Mouse (Mus musculus) spleen, postnatal 10 days (tissue): ENCODE measurements around the gene Gm20388.

ENCODE experiments used
- DNase-seq, 2 experiments: peaks; one replicate each; pipeline ENCODE4 v3.0.0; 2021 to 2022; ENCODE audit warnings: low spot score in 2 of 2

Gm20388 gene

DNA sequence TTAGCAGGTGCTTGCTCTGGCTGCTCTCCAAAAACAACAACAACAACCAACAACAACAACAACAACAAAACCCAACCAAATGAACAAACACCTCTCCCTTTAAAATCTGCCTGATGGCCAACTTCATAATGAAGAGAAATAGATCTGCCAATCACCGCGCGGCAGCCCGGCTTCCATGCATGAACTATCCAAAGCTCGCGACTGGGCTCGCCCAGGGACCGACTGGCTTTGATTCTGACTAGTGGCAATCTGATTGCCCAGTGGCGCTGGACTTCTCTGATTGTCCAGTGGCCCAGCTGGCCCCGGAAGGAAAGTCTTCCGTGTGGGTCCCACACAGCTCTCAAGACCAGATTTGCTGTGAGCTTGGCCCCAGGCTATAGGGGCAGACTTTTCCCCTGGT, 825.8 kb downstream of the Gm20388 start:
- no peak for DNase-seq

DNA sequence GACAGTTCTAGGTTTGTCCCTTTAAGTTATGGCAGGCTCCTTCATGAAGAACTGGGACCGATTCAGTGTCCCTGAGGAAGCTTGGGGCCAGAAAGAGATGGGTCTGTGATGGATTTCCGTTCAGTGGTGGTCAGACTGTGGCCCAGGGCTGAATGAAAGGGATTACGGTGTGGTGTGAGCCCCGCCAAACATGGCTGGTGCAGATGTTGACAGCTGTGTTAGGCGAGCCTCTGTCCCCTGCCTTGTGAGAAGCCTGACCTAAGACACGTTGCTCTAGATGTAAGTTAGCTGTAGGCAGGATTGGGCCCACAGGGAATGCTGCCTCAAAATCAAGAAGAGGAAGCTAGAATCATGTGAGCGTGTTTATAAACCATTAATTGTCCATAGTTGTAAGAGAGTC, 826.5 kb downstream of the Gm20388 start:
- DNase-seq: no peak

DNA sequence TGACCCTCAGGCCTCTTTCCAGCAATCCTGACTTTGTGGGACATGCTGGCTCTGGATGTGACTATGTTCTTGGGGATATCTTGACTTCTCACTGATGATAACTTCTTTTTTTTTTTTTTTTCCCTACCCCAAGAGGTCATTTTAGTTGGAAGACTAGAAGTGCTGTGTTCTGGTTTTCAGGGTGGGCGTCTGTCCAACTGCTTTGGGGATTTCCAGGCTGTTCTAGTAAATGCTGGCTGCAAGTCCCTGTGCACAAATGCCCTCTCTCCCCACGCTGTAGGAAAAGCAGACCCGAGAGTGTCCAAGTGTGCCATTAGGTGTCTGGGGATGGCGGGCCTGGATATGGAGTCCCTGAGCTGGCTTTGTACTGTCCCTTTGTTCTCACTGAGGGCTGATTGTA, 828.1 kb downstream of the Gm20388 start:
- no peak for DNase-seq

DNA sequence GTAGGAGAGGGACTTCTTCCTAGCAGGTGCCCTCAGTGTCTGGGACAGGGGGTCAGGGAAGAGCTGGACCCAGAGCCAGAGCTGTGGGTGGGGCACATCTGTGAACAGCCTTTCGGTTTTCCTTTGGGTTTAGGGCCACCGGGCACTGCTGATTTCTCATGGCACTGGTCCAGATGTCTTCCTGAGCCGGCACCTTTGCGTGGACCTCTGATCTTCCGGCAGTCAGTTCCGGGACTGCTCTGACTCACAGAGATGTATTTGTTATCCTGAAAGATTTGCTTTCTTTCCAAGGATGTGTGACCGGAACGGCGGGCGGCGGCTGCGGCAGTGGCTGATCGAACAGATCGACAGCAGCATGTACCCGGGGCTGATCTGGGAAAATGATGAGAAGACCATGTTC, 828.9 kb downstream of the Gm20388 start:
- DNase-seq: no peak

DNA sequence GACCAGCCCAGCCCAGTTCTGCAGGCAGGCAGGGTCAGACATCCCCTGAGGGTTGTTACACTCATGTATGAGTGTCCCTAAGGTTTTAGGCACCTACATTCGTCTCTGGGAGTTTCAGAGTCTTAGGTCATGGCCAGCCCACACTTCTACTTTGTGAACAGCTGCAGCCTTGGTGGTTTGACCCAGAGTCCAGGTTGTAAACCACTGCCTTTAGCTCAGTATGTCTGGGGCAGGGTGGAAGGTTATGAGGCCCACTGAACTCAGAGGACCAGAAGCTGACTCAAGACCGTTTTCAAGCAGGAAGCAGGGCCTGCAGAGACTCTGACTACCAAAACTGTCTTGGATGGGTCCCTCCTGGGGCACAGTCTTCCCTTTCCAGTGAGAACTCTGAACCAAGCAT, 829.9 kb downstream of the Gm20388 start:
- DNase-seq: no peak

DNA sequence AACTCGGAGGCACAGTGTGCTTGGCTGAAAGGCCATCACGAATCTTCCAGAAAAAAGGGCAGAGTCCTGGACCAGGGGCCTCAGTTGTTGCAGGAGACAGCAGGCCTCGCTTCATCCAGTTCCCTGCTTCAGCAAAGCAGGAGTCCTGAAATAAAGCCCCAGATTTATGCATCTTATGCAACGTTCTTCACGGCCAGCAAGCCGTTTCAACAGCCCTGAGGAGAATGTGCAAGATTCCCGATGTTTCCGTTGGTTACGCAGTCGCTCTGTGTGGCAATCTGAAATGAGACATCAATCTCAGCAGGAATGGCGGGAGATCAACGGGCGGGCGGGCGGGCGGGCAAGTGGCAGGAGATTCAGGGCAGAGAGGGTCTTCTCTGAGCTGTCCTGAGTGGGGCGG, 830.4 kb downstream of the Gm20388 start:
- DNase-seq: no peak

GRCm38 (mm10) chr8:120741815-120742530, 831.3 kb downstream of the Gm20388 start:
- DNase-seq: no peak

- no peak for DNase-seq
Observed at GRCm38 (mm10) chr8:120743149-120743897, 832.7 kb downstream of the Gm20388 start.

DNA sequence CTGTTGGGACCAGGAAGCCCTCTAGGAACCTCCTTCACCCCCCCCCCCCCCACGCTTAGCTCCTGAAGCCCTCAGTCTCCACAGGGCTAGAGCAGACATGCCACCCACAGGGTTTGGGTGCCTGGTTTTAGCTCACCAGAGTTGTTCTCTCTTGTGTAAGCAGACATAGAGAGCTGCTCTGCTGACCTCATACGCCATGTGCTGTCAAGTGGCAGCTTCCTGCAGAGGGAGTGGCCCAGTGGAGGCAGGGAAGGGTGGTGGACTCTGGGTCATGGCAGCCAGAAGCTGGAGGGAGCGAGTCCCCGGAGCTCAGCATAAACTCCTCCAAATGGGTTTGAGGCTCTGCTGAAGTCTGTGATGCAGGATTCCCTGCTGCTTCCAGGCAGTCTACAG, 833.3 kb downstream of the Gm20388 start:
- DNase-seq: no peak

- no peak for DNase-seq
Observed at GRCm38 (mm10) chr8:120744448-120744847, 833.8 kb downstream of the Gm20388 start.

- no peak for DNase-seq
Observed at GRCm38 (mm10) chr8:120745226-120745625, 834.6 kb downstream of the Gm20388 start.

DNA sequence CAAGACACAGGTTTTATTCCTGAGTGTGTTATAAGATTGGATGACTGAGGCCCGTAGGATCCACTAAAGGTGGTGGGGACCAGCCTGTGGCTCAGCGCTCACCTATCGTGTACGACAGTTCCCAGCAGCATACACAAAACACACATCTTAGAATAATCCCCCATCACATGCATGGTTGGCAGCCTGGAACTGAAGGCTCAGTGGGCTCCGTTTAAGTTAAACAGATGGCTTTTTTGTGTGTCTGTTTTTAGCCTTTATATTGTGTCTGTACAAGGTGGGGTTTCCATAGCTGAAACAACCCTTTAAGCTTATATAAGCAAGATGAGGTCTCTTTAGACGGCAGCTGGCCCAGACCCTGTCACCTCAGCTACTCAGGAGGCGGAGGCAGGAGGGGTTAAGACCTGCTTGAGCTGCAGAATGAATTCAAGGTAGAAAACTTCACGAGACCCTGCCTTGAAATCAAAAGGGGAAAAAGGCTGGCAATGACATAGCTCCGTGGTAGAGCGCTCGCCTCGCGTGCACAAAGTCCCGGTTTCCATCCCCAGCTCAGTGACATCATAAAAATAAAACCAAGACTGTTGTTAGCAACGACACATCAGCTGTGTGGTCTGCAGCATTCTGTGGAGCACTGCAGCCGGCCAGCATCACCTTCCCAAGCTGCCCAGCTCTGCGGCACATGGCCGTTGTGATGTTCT, 835.5 kb downstream of the Gm20388 start:
- DNase-seq: no peak

GRCm38 (mm10) chr8:120747286-120747685, 836.6 kb downstream of the Gm20388 start:
- no peak for DNase-seq

- no peak for DNase-seq
Observed at GRCm38 (mm10) chr8:120750616-120751015, 840.0 kb downstream of the Gm20388 start.

GRCm38 (mm10) chr8:120751226-120752081, 840.8 kb downstream of the Gm20388 start:
- DNase-seq: no peak

- no peak for DNase-seq
Observed at GRCm38 (mm10) chr8:120752082-120752452, 841.4 kb downstream of the Gm20388 start.

DNA sequence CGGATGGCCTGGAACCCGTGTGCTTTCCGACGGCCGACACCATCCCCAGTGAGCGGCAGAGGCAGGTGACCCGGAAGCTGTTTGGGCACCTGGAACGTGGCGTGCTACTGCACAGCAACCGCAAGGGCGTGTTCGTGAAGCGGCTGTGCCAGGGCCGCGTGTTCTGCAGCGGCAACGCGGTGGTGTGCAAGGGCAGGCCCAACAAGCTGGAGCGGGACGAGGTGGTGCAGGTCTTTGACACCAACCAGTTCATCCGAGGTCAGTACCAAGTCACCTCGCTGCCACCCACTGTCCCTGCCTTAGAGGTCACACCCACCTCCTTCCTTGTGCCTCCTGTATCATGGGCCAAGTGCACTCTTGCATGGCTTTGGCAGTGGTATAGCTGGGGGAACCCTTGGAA, 842.8 kb downstream of the Gm20388 start:
- DNase-seq: no peak

DNA sequence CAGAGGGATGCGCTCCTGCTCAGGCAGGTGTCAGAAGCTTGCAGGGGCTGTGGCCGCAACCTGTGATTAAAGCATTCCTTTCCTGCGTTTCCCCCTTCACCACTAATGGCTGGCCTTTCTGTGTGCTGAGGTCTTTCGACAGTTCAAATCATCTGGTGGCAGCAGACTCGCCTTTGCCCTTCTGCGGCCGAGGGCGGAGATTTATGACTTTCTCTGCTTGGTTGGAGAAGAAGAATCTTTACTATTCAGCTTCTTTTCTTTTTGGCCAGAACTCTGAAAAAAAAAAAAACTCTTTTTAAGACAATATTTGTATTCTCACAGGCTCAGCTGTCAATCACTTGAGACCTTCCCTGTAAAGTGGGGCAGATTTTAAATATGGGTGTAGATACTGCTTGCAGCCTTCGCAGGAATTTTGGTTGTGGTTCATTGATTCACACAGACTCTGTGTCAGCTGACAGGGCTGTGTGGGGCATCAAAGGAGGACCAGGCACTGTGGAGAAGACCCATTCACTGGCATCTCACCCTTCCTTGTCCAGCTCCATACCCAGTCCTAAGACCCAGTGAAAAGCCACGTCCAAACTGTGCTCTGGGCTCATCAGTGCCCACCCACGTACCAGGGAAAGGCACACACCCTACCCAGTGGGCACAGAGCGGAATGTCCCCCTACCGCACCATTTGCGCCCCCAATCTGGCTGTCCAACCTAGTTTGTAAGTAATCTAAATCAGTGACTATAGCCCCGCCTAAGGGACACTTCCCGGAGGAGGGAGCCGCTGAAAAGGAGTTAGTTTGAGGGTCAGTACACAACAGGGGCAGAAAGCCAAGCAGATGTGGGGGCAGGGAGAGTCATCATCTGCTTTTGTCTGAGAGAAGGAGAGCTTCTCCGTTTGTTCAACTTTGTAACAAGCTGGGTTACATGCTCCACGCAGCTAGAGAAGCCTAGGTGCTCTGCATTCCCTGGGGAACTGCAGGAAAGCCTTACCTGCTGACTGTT, 845.0 kb downstream of the Gm20388 start:
- DNase-seq: no peak

GRCm38 (mm10) chr8:120758005-120758404, 847.4 kb downstream of the Gm20388 start:
- no peak for DNase-seq

GRCm38 (mm10) chr8:120759847-120760246, 849.2 kb downstream of the Gm20388 start:
- no peak for DNase-seq
